Mouse (Mus musculus) forebrain, postnatal 0 days (tissue): ENCODE measurements at regions not wholly inside any gene's neighbourhood (a gene's known extent, or its start where the extent isn't known, plus 50 kb on each side); places are given as distances from the start of the nearest gene placed in this dataset.
A peak's percentile ranks its signal among the peaks of the same experiment; 100 is the strongest.

ENCODE experiments used
- ATAC-seq: fragments of 200-750 bp; cut with Nextera tagmentation; 2 replicates; pipeline ENCODE4 v1.8.0; 2017; ENCODE audit warnings: mild to moderate bottlenecking, moderate library complexity
- DNase-seq: peaks from one replicate; pipeline ENCODE4 v3.0.0-alpha.2; 2015
- H3K27ac ChIP-seq: fragments of 300-500 bp; sonication (generic); 2 replicates; pipeline ENCODE4 v1.5.1; 2014; ENCODE audit warnings: low read depth, mild to moderate bottlenecking, antibody characterized with exemption, low read length, moderate library complexity, mixed read lengths
- H3K27me3 ChIP-seq: fragments of 300-500 bp; sonication (generic); 2 replicates; pipeline ENCODE4 v1.6.1; 2014; ENCODE audit warnings: mild to moderate bottlenecking, low read length, mixed read lengths; ENCODE audit not compliant: insufficient read depth
- H3K36me3 ChIP-seq: fragments of 300-500 bp; sonication (generic); 2 replicates; pipeline ENCODE4 v1.6.1; 2014; ENCODE audit warnings: mild to moderate bottlenecking, moderate library complexity; ENCODE audit not compliant: insufficient read depth
- H3K4me1 ChIP-seq: fragments of 300-500 bp; sonication (generic); 2 replicates; pipeline ENCODE4 v1.6.1; 2014; ENCODE audit warnings: antibody characterized with exemption; ENCODE audit not compliant: insufficient read depth
- H3K4me2 ChIP-seq: fragments of 300-500 bp; sonication (generic); 2 replicates; pipeline ENCODE4 v1.6.1; 2014; ENCODE audit warnings: low read depth, mild to moderate bottlenecking, moderate library complexity
- H3K4me3 ChIP-seq: fragments of 300-500 bp; sonication (generic); 2 replicates; pipeline ENCODE4 v1.5.1; 2014; ENCODE audit warnings: low read depth, low read length, mixed read lengths
- H3K9ac ChIP-seq: fragments of 300-500 bp; sonication (generic); 2 replicates; pipeline ENCODE4 v1.6.1; 2014; ENCODE audit warnings: mild to moderate bottlenecking
- H3K9me3 ChIP-seq: fragments of 300-500 bp; sonication (generic); 2 replicates; pipeline ENCODE4 v1.6.1; 2016; ENCODE audit warnings: low read length
- CTCF ChIP-seq: sonication (generic); IDR thresholded peaks from 2 replicates; pipeline ENCODE4 v1.5.1; 2016; ENCODE audit warnings: antibody characterized with exemption, control low read depth, low read depth
- WGBS: fragments of 180-500 bp; shearing (Covaris S2); extraction: QIAGEN DNeasy Blood & Tissue Kit; methylation state at CpG from one replicate; pipeline ENCODE4 v1.1.7; 2014; 5-methylcytosine and 5-hydroxymethylcytosine counted together

GRCm38 (mm10) chr11:29318699-29319098 is 54.8 kb upstream of the Ccdc88a start:
- 88% methylated on average over 1 of the region's 1 CpGs for WGBS
- no peaks in the 10 kb centered on the region for H3K27me3 ChIP-seq
- TF ChIP-seq CTCF: no peak

DNA sequence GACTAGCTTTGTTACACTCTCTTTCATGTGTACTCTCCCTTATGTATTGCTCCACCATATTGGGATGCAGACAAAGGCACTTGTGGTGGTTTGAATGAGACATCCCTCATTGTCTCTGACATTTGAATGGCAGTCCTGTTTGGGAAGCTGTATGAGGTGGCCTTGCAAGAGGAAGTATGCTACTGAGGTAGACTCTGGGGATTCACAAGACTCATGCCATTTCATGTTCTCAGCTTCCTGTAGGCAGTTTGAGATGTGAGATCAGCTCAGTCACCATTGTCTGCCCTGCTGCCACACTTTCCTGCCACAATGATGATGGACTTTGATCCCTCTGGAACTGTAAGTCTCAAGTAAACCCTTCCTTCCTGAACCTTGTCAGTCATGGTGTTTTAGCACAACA is 62.9 kb upstream of the Ccdc88a start:
- Histone ChIP-seq H3K4me3 (no peak overlapping the region), H3K36me3 (no peaks in the 10 kb centered on the region), H3K27me3 (no peaks in the 10 kb centered on the region), H3K27ac (no peak overlapping the region), H3K4me2 (no peak overlapping the region), H3K9me3 (no peaks in the 10 kb centered on the region), H3K9ac (no peak overlapping the region), H3K4me1 (no peaks in the 10 kb centered on the region)
- no peak for ATAC-seq
- DNase-seq: no peak
- TF ChIP-seq CTCF: no peak

More at GRCm38 (mm10) chr11:29318699-29319098, 54.8 kb upstream of the Ccdc88a start:
- no peak for ATAC-seq
- Histone ChIP-seq H3K4me3 (no peak overlapping the region), H3K9me3 (no peaks in the 10 kb centered on the region), H3K9ac (no peak overlapping the region), H3K4me2 (no peak overlapping the region), H3K4me1 (no peaks in the 10 kb centered on the region), H3K27ac (no peak overlapping the region), H3K36me3 (no peaks in the 10 kb centered on the region)
- DNase-seq: no peak

DNA sequence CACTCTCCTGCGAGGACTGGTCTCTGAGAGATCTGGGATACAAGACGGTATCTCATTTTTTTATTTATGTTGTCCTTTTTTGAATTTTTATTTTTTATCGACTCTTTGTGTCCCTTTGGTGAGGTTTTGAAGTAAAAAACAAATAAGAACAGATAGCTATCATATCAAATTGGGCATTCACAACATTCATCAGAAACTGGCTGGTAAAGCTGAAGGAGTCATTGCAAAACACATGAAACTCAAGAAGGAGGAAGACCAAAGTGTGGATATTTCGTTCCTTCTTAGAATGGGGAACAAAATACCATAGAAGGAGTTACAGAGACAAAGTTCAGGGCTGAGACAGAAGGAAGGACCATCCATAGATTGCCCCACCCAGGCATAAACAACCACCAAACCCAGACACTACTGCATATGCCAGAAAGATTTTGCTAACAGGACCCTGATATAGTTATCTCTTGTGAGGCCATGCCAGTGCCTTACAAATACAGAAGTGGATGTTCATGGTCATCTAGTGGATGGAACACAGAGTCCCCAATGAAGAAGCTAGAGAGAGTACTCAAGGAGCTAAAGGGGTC is 60.9 kb upstream of the Cfap36 start:
- no peak overlapping the region for H3K4me3 ChIP-seq
- DNase-seq (no peak), ATAC-seq (no peak)
- H3K4me1 ChIP-seq: no peaks in the 10 kb centered on the region
- no peaks in the 10 kb centered on the region for H3K27me3 ChIP-seq
- H3K4me2 ChIP-seq: no peak overlapping the region
- no peak for TF ChIP-seq CTCF
- no peak overlapping the region for H3K27ac ChIP-seq
- no peaks in the 10 kb centered on the region for H3K9me3 ChIP-seq
- WGBS: 88% methylated on average over 4 of the region's 4 CpGs
- no peak overlapping the region for H3K9ac ChIP-seq
- no peaks in the 10 kb centered on the region for H3K36me3 ChIP-seq

DNA sequence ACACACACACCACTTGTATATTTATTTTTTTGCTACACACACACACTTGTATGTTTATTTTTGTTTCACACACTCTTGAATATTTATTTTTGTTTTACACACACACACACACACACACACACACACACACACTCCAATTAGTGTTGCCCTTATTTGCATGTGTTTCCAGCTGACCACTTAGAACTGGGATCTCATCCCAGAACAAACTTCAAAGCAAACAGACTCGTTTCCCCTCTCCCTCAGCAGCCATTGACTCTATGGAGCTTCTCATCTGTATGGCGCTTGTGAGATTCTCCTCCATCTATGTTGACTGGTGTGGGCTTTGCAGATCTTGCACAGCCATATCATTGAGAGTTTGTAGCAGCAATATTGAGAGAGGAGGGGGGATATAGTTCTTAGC is 53.3 kb upstream of the Cfap36 start:
- Histone ChIP-seq H3K27ac (no peak overlapping the region), H3K4me1 (no peaks in the 10 kb centered on the region), H3K9me3 (no peaks in the 10 kb centered on the region), H3K9ac (no peak overlapping the region), H3K4me2 (no peak overlapping the region), H3K36me3 (no peaks in the 10 kb centered on the region), H3K27me3 (no peaks in the 10 kb centered on the region), H3K4me3 (no peak overlapping the region)
- DNase-seq (peak; percentile 31), ATAC-seq (peak; percentile 77)
- WGBS: 15% methylated on average over 2 of the region's 2 CpGs
- no peak for TF ChIP-seq CTCF
